Mouse (Mus musculus) kidney, adult 2 months (tissue): ENCODE results near the gene Mtr.

Experiments used
- CTCF ChIP-seq: fragments of 200-500 bp; conservative IDR thresholded peaks from 2 replicates; pipeline ENCODE4 v1.5.1; 2011; ENCODE audit warnings: low read depth, mild to moderate bottlenecking, control low read depth, low read length, moderate library complexity, mixed read lengths; ENCODE audit not compliant: insufficient read depth, insufficient read length
- POLR2A ChIP-seq: fragments of 200-500 bp; IDR thresholded peaks from one replicate; pipeline ENCODE4 v1.6.1; 2011; ENCODE audit warnings: low read depth, low read length, control low read depth

GRCm38 (mm10) chr13:12267971-12268370, 10.1 kb upstream of the Mtr start:
- TF ChIP-seq POLR2A (no peak), CTCF (no peak)
